Mouse (Mus musculus) activated CD4-positive, CD25-positive, alpha-beta regulatory T cell (primary cell): Measurements from ENCODE around the gene Lrrc45. TPM values are rescaled to one million over a fixed set of nuclear protein-coding genes. Genes with fewer than 3 reads are reported as not detected.

Experiments
- polyA plus RNA-seq, 2 experiments: library from polyadenylated mRNA; unstranded; fragments of 100-300 nt; shearing (Covaris generic); gene quantifications; one replicate each; pipeline ENCODE4 v1.2.1; 2017

The Lrrc45 gene
- polyA plus RNA-seq, result 10 to 100 TPM; 37.3 to 49.3 TPM

DNA sequence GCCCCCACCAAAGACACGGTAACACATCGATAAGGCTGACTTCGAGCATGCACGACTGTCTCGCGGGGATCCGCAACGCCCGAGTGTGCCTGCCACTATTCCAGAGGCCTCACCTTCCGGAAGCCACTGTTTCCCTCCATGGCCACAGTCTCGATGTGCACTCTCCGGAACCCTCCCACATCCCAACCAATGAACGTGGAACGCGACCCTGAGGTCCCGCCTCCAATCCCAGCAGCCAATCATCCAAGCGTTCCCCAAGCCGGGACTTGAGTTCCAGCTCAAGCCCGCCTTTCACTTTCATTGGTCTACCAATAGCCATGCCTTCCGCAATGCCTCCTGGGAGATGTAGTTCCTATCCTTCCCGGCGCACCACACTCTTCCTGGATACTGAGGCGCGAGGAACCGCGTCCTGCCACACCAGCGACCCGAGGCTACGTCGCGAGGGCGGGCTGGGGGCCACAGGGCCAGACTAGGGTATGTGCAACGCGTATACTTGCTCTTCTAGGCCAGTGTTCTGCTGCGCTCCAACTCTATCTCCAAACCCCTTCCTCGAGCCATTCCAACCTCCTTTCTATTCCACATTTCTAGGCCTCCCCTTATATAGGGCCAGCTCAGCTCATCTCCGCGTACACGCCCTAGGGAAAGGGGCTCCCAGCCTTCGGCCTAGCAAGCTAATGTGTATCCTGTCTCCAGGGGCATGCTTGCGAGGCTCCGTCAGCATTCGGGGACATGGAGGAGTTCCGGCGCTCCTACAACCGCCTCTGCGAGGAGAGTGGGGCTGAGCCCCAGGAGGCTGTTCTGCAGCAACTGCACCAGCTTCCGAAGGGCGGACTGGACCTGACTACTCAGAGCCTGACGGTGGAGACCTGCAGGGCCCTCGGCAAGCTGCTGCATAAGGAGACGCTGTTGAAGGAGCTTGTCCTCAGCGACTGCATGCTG, at the start of gene Lrrc45, which contains the start of gene Cenpx:
TSS of gene Lrrc45 (plus strand) at position 346 of the 939 bp plus-strand sequence.
TSS of gene Cenpx (minus strand) at position 159 of the 939 bp plus-strand sequence.

GRCm38 (mm10) chr11:120672687-120673593, 40.8 kb upstream of the Lrrc45 start, which contains the start of gene Aspscr1:
TSS of gene Aspscr1 (plus strand) at chr11:120672973.

DNA sequence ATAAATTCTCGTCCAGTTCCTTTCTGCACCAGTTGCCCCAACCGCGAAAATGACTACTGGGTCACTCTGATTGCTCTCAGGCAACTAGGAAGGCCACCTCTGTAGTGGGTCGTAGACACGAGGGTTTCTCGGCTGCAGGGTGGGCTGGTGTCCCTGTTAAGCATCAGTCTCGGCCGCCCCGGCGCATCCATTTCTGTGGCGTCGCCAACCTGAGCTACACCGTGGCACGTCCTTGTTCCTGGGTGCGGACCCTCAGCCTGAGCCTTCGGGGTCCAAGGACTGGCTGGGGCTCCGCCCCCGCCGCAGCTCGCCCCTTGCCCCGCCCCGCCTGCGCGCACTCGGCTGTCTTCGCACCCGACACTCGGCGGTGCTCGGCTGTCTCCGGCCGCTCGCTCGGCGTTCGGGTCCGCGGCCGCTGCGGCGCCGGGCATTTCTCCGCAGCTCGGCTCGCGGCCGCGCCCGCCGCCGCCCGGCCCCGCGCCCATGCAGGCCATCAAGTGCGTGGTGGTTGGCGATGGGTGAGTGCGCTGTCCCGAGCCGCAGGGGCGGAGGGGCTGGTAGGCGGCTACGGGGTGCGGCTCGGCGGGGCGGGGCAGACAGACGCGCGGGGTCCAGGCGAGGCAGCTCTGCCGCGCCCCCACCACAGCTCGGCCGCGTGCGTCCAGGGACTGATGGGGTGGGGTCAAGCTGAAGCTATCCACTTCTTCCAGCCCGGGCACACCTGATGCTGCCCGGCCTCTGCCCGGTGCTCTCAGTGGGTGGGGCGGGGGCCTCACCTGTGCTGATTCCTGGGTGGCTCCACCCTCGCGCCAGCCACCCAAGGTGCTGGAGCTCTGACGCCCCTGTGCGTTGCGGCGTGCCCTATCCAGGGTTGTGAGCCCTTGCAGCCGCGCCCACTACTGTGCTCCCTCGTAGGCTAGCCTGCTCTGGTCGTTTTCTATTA, 7.7 kb downstream of the Lrrc45 start, which contains the start of gene Rac3:
TSS of gene Rac3 (plus strand) at position 347 of the 943 bp plus-strand sequence.

DNA sequence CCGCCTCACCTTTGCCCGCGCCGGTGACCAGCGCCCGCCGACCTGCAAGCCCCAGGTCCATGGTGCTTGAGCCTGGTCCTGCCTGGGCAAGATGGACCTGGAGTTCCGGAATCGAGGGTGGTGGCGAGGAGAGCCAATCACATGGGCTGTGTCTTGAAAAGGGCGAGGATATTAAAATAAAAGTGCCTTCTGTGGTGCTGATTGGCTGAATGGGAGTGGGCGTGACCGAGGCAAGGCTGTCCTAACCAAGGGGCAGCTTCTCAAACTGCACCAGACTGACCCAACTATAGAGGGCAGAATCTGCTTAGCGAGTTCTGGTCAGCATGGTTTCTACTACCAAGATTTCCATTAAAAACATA, 13.4 kb downstream of the Lrrc45 start, which contains the start of gene Dcxr:
TSS of gene Dcxr (minus strand) at position 113 of the 359 bp plus-strand sequence.

GRCm38 (mm10) chr11:120731858-120732680, 18.3 kb downstream of the Lrrc45 start, which contains the start of gene Cbr2:
TSS of gene Cbr2 (minus strand) at chr11:120732114.

DNA sequence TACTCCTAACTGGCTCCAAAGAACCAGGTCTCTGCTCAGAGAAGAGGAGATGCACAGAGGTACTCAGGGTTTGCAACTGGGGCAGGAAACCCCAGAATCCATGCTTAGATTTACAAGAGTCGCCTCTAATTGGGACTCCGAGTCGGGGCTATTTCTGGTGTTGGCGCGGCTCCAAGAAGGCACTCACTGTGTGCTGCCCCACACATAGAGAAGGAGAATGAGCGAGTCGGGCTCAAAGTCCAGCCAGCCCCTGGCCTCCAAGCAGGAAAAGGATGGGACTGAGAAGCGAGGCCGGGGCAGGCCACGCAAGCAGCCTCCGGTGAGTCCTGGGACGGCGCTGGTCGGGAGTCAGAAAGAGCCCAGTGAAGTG, 48.9 kb downstream of the Lrrc45 start, which contains the start of gene Hmga1b:
TSS of gene Hmga1b (plus strand) at position 123 of the 370 bp plus-strand sequence.

Other genes with a start within 250 kb of the Lrrc45 start
- 10 to 100 TPM; 26.3 to 36.0 TPM for gene Arl16, start 246.3 kb upstream of the Lrrc45 start, polyA plus RNA-seq
- 10 to 100 TPM; 54.0 to 85.3 TPM for gene Mrpl12, start 229.3 kb upstream of the Lrrc45 start, polyA plus RNA-seq
- gene Slc25a10, start 222.1 kb upstream of the Lrrc45 start, polyA plus RNA-seq, result 10 to 100 TPM in 1 of 2 experiments, 1 to 10 TPM in 1; 8.9 to 11.6 TPM
- gene Gcgr, start 183.2 kb upstream of the Lrrc45 start, polyA plus RNA-seq, result not detected
- 100 to 1,000 TPM; 116 to 170 TPM for gene Mcrip1, start 164.2 kb upstream of the Lrrc45 start, polyA plus RNA-seq
- gene Ppp1r27, start 162.8 kb upstream of the Lrrc45 start, polyA plus RNA-seq, result not detected
- 100 to 1,000 TPM; 254 to 278 TPM for gene P4hb, start 140.7 kb upstream of the Lrrc45 start, polyA plus RNA-seq
- gene Arhgdia, start 132.3 kb upstream of the Lrrc45 start, polyA plus RNA-seq, result 100 to 1,000 TPM; 711 to 836 TPM
- gene Alyref, start 115.6 kb upstream of the Lrrc45 start, polyA plus RNA-seq, result 100 to 1,000 TPM; 330 to 378 TPM
- gene Anapc11, start 115.5 kb upstream of the Lrrc45 start, polyA plus RNA-seq, result 100 to 1,000 TPM; 108 to 129 TPM
- gene Npb, start 105.4 kb upstream of the Lrrc45 start, polyA plus RNA-seq, result 1 to 10 TPM in 1 of 2 experiments, under 1 TPM in 1; 0.55 to 2.3 TPM
- gene Pcyt2, start 96.0 kb upstream of the Lrrc45 start, polyA plus RNA-seq, result 100 to 1,000 TPM; 101 to 127 TPM
- gene Sirt7, start 88.7 kb upstream of the Lrrc45 start, polyA plus RNA-seq, result 100 to 1,000 TPM; 166 to 248 TPM
- gene Mafg, start 80.3 kb upstream of the Lrrc45 start, polyA plus RNA-seq, result 10 to 100 TPM; 20.6 to 22.5 TPM
- gene Pycr1, start 70.2 kb upstream of the Lrrc45 start, polyA plus RNA-seq, result under 1 TPM; 0.23 to 0.66 TPM
- under 1 TPM; 0.36 to 0.41 TPM for gene Myadml2, start 65.8 kb upstream of the Lrrc45 start, polyA plus RNA-seq
- gene Notum, start 52.8 kb upstream of the Lrrc45 start, polyA plus RNA-seq, result not detected
- gene Aspscr1, start 41.0 kb upstream of the Lrrc45 start, polyA plus RNA-seq, result 100 to 1,000 TPM; 160 to 177 TPM
- gene Cenpx, start 187 bp upstream of the Lrrc45 start, polyA plus RNA-seq, result 100 to 1,000 TPM; 104 to 146 TPM
- gene Rac3, start 7.5 kb downstream of the Lrrc45 start, polyA plus RNA-seq, result 1 to 10 TPM; 1.4 TPM
- gene Dcxr, start 13.4 kb downstream of the Lrrc45 start, polyA plus RNA-seq, result 10 to 100 TPM; 13.6 to 22.1 TPM
- 1 to 10 TPM in 1 of 2 experiments, not detected in 1; 8.5 TPM for gene Cbr2, start 18.2 kb downstream of the Lrrc45 start, polyA plus RNA-seq
- gene Hmga1b, start 48.9 kb downstream of the Lrrc45 start, polyA plus RNA-seq, result 10 to 100 TPM; 15.6 to 15.9 TPM
- gene Rfng, start 70.3 kb downstream of the Lrrc45 start, polyA plus RNA-seq, result 10 to 100 TPM; 31.9 to 32.2 TPM
- gene Gps1, start 70.3 kb downstream of the Lrrc45 start, polyA plus RNA-seq, result 100 to 1,000 TPM; 132 to 179 TPM
- gene Dus1l, start 82.5 kb downstream of the Lrrc45 start, polyA plus RNA-seq, result 10 to 100 TPM; 63.8 to 80.4 TPM
- 10 to 100 TPM; 22.8 to 39.0 TPM for gene Fasn, start 110.6 kb downstream of the Lrrc45 start, polyA plus RNA-seq
- gene Ccdc57, start 218.9 kb downstream of the Lrrc45 start, polyA plus RNA-seq, result under 1 TPM; 0.06 to 0.24 TPM
- 10 to 100 TPM; 10.0 to 24.2 TPM for gene Slc16a3, start 234.6 kb downstream of the Lrrc45 start, polyA plus RNA-seq